In genomic region chr5:112344092-112344960, GRCm38 (mm10) we compare ENCODE assay signal across 9 mouse cellular contexts. TPM values are rescaled to one million over a fixed set of nuclear protein-coding genes. Genes with fewer than 3 reads are reported as not detected.
A peak's percentile ranks its signal among the peaks of the same experiment; 100 is the strongest.
DNase-seq lines count a peak whose midpoint lies in the region; ATAC-seq and TF ChIP-seq lines count a peak whose summit lies in the region.
"Had no signal": no experiment of that assay in that cellular context is flagged by ENCODE, and none has a peak within 500 bp of the region (broad histone marks: within the 10 kb centered on the region; RNA-seq: fewer than 3 reads in every experiment).

No protein-coding gene starts in this region.

- intact Hi-C loops in heart, adult 2 months (cut with DNase I) = loop anchor here (5.0 kb wide), 1 partner anchor 83 kb away; no protein-coding TSS in a partner anchor

- H3K4me1 ChIP-seq in MEL (ENCODE audit: control insufficient read depth in 1 of 2, insufficient read depth in 2 of 2, low read length in 2 of 2) = peaks cover 0 to 20% of the 10 kb centered on the region in 2 experiments; a peak in 3 of 4 replicates
- H3K4me1 ChIP-seq in liver, embryonic 16.5 days (ENCODE audit: control insufficient read depth, low read depth, low read length) = peaks cover 37% of the 10 kb centered on the region
- H3K4me1 ChIP-seq in heart, adult 2 months (ENCODE audit: control insufficient read depth, insufficient read depth, low read length) = peaks cover 3% of the 10 kb centered on the region

- peaks cover 20% of the 10 kb centered on the region for H3K79me2 ChIP-seq in MEL (ENCODE audit: control insufficient read depth, insufficient read depth, low read length, poor library complexity)
- H3K79me2 ChIP-seq in heart, adult 2 months (replicated peaks; ENCODE audit: control insufficient read depth, insufficient read depth, low read length) = no peaks in the 10 kb centered on the region

- no peaks in the 10 kb centered on the region for H3K9me3 ChIP-seq in MEL (replicated peaks; ENCODE audit: insufficient read depth, low read length)
- H3K9me3 ChIP-seq in liver, embryonic 16.5 days (replicated peaks; ENCODE audit: control insufficient read depth, low read length) = no peaks in the 10 kb centered on the region

- ATAC-seq in frontal cortex, adult (ENCODE audit: low TSS enrichment) = peak; percentile 76
- ATAC-seq in liver, embryonic 16.5 days (ENCODE audit: low read depth) = peak; percentile 64

- no peak overlapping the region for H3K4me3 ChIP-seq in MEL (ENCODE audit: control insufficient read depth in 1 of 2, insufficient read depth in 1 of 2, low read depth in 2 of 2, low read length in 2 of 2)
- no peak overlapping the region for H3K4me3 ChIP-seq in liver, embryonic 16.5 days (ENCODE audit: low read depth, low read length)
- no peak overlapping the region for H3K4me3 ChIP-seq in heart, adult 2 months

- no peak overlapping the region for H3K27ac ChIP-seq in MEL (ENCODE audit: control insufficient read depth, low read depth, low read length)
- H3K27ac ChIP-seq in liver, embryonic 16.5 days (ENCODE audit: low read length) = peak overlapping the region; percentile 41
- no peak overlapping the region for H3K27ac ChIP-seq in heart, adult 2 months

- 0 out of 2 replicates have a peak overlapping the region, but pooled peaks have one; percentile 0 for H3K9ac ChIP-seq in MEL (ENCODE audit: control insufficient read depth, low read depth, low read length, poor library complexity, severe bottlenecking)
- no peak overlapping the region for H3K9ac ChIP-seq in liver, embryonic 16.5 days (ENCODE audit: low read depth, low read length)
- H3K9ac ChIP-seq in heart, adult 2 months (ENCODE audit: low read depth, low read length) = no peak overlapping the region

- 58% methylated on average over 6 of the region's 6 CpGs for WGBS in liver, embryonic 16.5 days (ENCODE audit: insufficient replicate concordance)
- WGBS in heart, adult 2 months = 83% methylated on average over 6 of the region's 6 CpGs

- peaks cover 0 to 10% of the 10 kb centered on the region in 2 experiments; a peak in 2 of 4 replicates for H3K36me3 ChIP-seq in MEL (ENCODE audit: control insufficient read depth in 1 of 2, insufficient read depth in 2 of 2, low read length in 2 of 2)
- H3K36me3 ChIP-seq in liver, embryonic 16.5 days (ENCODE audit: control insufficient read depth, insufficient read depth) = no peaks in the 10 kb centered on the region; the same call in none of the 2 replicates
- no peaks in the 10 kb centered on the region for H3K36me3 ChIP-seq in heart, adult 2 months (ENCODE audit: control insufficient read depth, insufficient read depth, low read length)

- DNase-seq in frontal cortex, postnatal 14 days (ENCODE audit: low spot score in 2 of 2) = no peak
- no peak for DNase-seq in MEL (ENCODE audit: low read depth, low spot score)
- peak; percentile 25 for DNase-seq in kidney, postnatal 14 days
- no peak for DNase-seq in cerebellum, adult 18-20 months
- DNase-seq in spleen, postnatal 10 days (ENCODE audit: low spot score in 2 of 2) = no peak
- DNase-seq in heart, adult 2 months = no peak
- DNase-seq: adrenal gland, postnatal 14 days had no signal

- TF ChIP-seq POLR2A in MEL (IDR thresholded peaks at IDR 0.05; ENCODE audit: control insufficient read depth in 1 of 2, insufficient read depth in 1 of 2, low read depth in 1 of 2, low read length in 2 of 2, poor library complexity in 1 of 2) = no peak
- TF ChIP-seq POLR2A in heart, adult 2 months (IDR thresholded peaks at IDR 0.05; ENCODE audit: insufficient read depth, low read depth, low read length) = no peak

- no peak for TF ChIP-seq RAD21 in MEL (IDR thresholded peaks at IDR 0.05; ENCODE audit: low read depth, low read length)

- H3K27me3 ChIP-seq in MEL (ENCODE audit: control insufficient read depth in 1 of 2, insufficient read depth in 2 of 2, low read length in 2 of 2) = no peaks in the 10 kb centered on the region
- no peaks in the 10 kb centered on the region for H3K27me3 ChIP-seq in liver, embryonic 16.5 days (ENCODE audit: control insufficient read depth, insufficient read depth, low read depth, low read length)
- no peaks in the 10 kb centered on the region for H3K27me3 ChIP-seq in heart, adult 2 months (ENCODE audit: control insufficient read depth, insufficient read depth, low read length)

- no peak overlapping the region; the same call in 1 of the 2 replicates for H3K4me2 ChIP-seq in liver, embryonic 16.5 days (ENCODE audit: low read depth, low read length)

- no peak for TF ChIP-seq CTCF in MEL (IDR thresholded peaks at IDR 0.05 in 2 of 3, conservative IDR thresholded peaks at IDR 0.05 in 1 of 3; ENCODE audit: control insufficient read depth in 1 of 3, insufficient read depth in 1 of 3, low read depth in 2 of 3, low read length in 3 of 3, poor library complexity in 1 of 3, severe bottlenecking in 1 of 3)
- TF ChIP-seq CTCF in heart, adult 2 months (IDR thresholded peaks at IDR 0.05) = no peak

- no peak for TF ChIP-seq EP300 in MEL (IDR thresholded peaks at IDR 0.05; ENCODE audit: low read depth in 1 of 2, low read length in 2 of 2)
- TF ChIP-seq EP300 in heart, adult 2 months (IDR thresholded peaks at IDR 0.05; ENCODE audit: insufficient read depth, low read depth, low read length) = no peak

TF ChIP-seq in MEL, 35 proteins besides CTCF, POLR2A, EP300 and RAD21:
- TF ChIP-seq MEF2A (IDR thresholded peaks at IDR 0.05; ENCODE audit: extremely low read depth, insufficient replicate concordance, low read depth, low read length, poor library complexity, severe bottlenecking) (no peak), SIN3A (IDR thresholded peaks at IDR 0.05; ENCODE audit: low read length) (no peak), ZMIZ1 (IDR thresholded peaks at IDR 0.05; ENCODE audit: low read depth, low read length) (no peak), MAFK (IDR thresholded peaks at IDR 0.05; ENCODE audit: borderline replicate concordance, low read depth, low read length) (no peak), USF2 (IDR thresholded peaks at IDR 0.05; ENCODE audit: borderline replicate concordance in 1 of 2, insufficient read depth in 1 of 2, low read depth in 1 of 2, low read length in 2 of 2) (no peak), UBTF (IDR thresholded peaks at IDR 0.05; ENCODE audit: borderline replicate concordance, insufficient read depth, low read depth, low read length) (no peak), ZC3H11A (IDR thresholded peaks at IDR 0.05; ENCODE audit: low read depth, low read length) (no peak), BHLHE40 (IDR thresholded peaks at IDR 0.05; ENCODE audit: borderline replicate concordance, low read depth, low read length) (no peak), JUND (IDR thresholded peaks at IDR 0.05; ENCODE audit: low read depth, low read length) (no peak), POLR2AphosphoS2 (IDR thresholded peaks at IDR 0.05; ENCODE audit: low read length) (no peak), TCF12 (IDR thresholded peaks at IDR 0.05; ENCODE audit: low read depth, low read length) (no peak), NELFE (IDR thresholded peaks at IDR 0.05; ENCODE audit: low read depth, low read length) (no peak), KAT2A (conservative IDR thresholded peaks at IDR 0.05; ENCODE audit: low read depth, low read length) (no peak)
TF ChIP-seq in MEL: peak in this region for 0.

RNA-seq across cellular contexts. Expression of gene Hps4, which starts 1.4 kb away (rescaled TPM):
- total RNA-seq in MEL (2012; rRNA removed) = 28.9 and 37.1 TPM in 2 replicates
- 10 to 100 TPM in 1 of 2 experiments, not detected in 1; 41.7 TPM for polyA plus RNA-seq in MEL (2012; ENCODE audit: insufficient read depth in 1 of 2, insufficient read length in 2 of 2, low read depth in 1 of 2, low replicate concordance in 2 of 2, missing spikeins in 1 of 2)
- 10.9 and 11.8 TPM in 2 replicates for polyA plus RNA-seq in liver, embryonic 16.5 days (2015; fragmentation: Nextera tagmentation; extraction: Ambion mirVana)
- total RNA-seq in heart, adult 2 months (2021) = 1 to 10 TPM; 8.0 to 8.5 TPM
- polyA plus RNA-seq in heart, adult 2 months (2012; rRNA removed) = 15.5 and 15.9 TPM in 2 replicates

RNA-seq across cellular contexts. Expression of gene Srrd, which starts 1.5 kb away (rescaled TPM):
- 29.4 and 36.5 TPM in 2 replicates for total RNA-seq in MEL (2012; rRNA removed)
- polyA plus RNA-seq in MEL (2012; ENCODE audit: insufficient read depth in 1 of 2, insufficient read length in 2 of 2, low read depth in 1 of 2, low replicate concordance in 2 of 2, missing spikeins in 1 of 2) = 10 to 100 TPM in 1 of 2 experiments, not detected in 1; 49.3 TPM
- 12.6 and 12.9 TPM in 2 replicates for polyA plus RNA-seq in liver, embryonic 16.5 days (2015; fragmentation: Nextera tagmentation; extraction: Ambion mirVana)
- total RNA-seq in heart, adult 2 months (2021) = 1 to 10 TPM; 6.5 to 7.3 TPM
- 23.4 and 28.4 TPM in 2 replicates for polyA plus RNA-seq in heart, adult 2 months (2012; rRNA removed)

RNA-seq across cellular contexts. Expression of gene Gm6583, which starts 11.5 kb away (rescaled TPM):
- 0.04 TPM in 1 of 2 replicates, not detected in the other for total RNA-seq in MEL (2012; rRNA removed)
- under 1 TPM in 1 of 2 experiments, not detected in 1; 0.11 TPM for polyA plus RNA-seq in MEL (2012; ENCODE audit: insufficient read depth in 1 of 2, insufficient read length in 2 of 2, low read depth in 1 of 2, low replicate concordance in 2 of 2, missing spikeins in 1 of 2)
- polyA plus RNA-seq in liver, embryonic 16.5 days (2015; fragmentation: Nextera tagmentation; extraction: Ambion mirVana) = 0.04 and 0.13 TPM in 2 replicates
- under 1 TPM in 1 of 2 experiments, not detected in 1; 0.10 TPM for total RNA-seq in heart, adult 2 months (2021)
- 0.04 TPM in 1 of 2 replicates, not detected in the other for polyA plus RNA-seq in heart, adult 2 months (2012; rRNA removed)
- total RNA-seq: adrenal gland, postnatal 14 days had no signal

RNA-seq across cellular contexts. Expression of gene Tfip11, which starts 18.2 kb away (rescaled TPM):
- total RNA-seq in MEL (2012; rRNA removed) = 30.3 and 34.6 TPM in 2 replicates
- 10 to 100 TPM in 1 of 2 experiments, not detected in 1; 44.7 TPM for polyA plus RNA-seq in MEL (2012; ENCODE audit: insufficient read depth in 1 of 2, insufficient read length in 2 of 2, low read depth in 1 of 2, low replicate concordance in 2 of 2, missing spikeins in 1 of 2)
- polyA plus RNA-seq in liver, embryonic 16.5 days (2015; fragmentation: Nextera tagmentation; extraction: Ambion mirVana) = 11.8 and 12.6 TPM in 2 replicates
- total RNA-seq in heart, adult 2 months (2021) = 10 to 100 TPM; 17.6 to 19.4 TPM
- polyA plus RNA-seq in heart, adult 2 months (2012; rRNA removed) = 16.0 and 18.5 TPM in 2 replicates

RNA-seq across cellular contexts. Expression of gene Asphd2, which starts 50.3 kb away (rescaled TPM):
- total RNA-seq in MEL (2012; rRNA removed) = 0.08 TPM in 1 of 2 replicates, not detected in the other
- not detected for polyA plus RNA-seq in MEL (2012; ENCODE audit: insufficient read depth in 1 of 2, insufficient read length in 2 of 2, low read depth in 1 of 2, low replicate concordance in 2 of 2, missing spikeins in 1 of 2)
- not detected in 2 replicates for polyA plus RNA-seq in liver, embryonic 16.5 days (2015; fragmentation: Nextera tagmentation; extraction: Ambion mirVana)
- total RNA-seq in heart, adult 2 months (2021) = under 1 TPM; 0.50 to 0.89 TPM
- polyA plus RNA-seq in heart, adult 2 months (2012; rRNA removed) = 0.88 and 1.00 TPM in 2 replicates
